Mouse (Mus musculus) midbrain, postnatal 0 days (tissue): ENCODE results near the gene Etnk2. TPM values are rescaled to one million over a fixed set of nuclear protein-coding genes. Genes with fewer than 3 reads are reported as not detected.

ENCODE experiments used
- ATAC-seq: fragments of 200-750 bp; cut with Nextera tagmentation; 2 replicates; pipeline ENCODE4 v1.8.0; 2017; ENCODE audit warnings: moderate number of reproducible peaks, mild to moderate bottlenecking, moderate TSS enrichment, moderate library complexity; ENCODE audit not compliant: low FRiP score
- DNase-seq: peaks from one replicate; pipeline ENCODE4 v3.0.0-alpha.2; 2015; ENCODE audit warnings: low spot score
- H3K27ac ChIP-seq: fragments of 300-500 bp; sonication (generic); 2 replicates; pipeline ENCODE4 v1.5.1; 2014; ENCODE audit warnings: low read depth, mild to moderate bottlenecking, low read length, mixed read lengths
- H3K27me3 ChIP-seq: fragments of 300-500 bp; sonication (generic); 2 replicates; pipeline ENCODE4 v1.6.1; 2014; ENCODE audit warnings: low read length, control low read depth, mixed read lengths; ENCODE audit not compliant: insufficient read depth
- H3K36me3 ChIP-seq: fragments of 300-500 bp; sonication (generic); 2 replicates; pipeline ENCODE4 v1.6.1; 2014; ENCODE audit warnings: low read length, control low read depth, mixed read lengths; ENCODE audit not compliant: insufficient read depth
- H3K4me1 ChIP-seq: fragments of 300-500 bp; sonication (generic); 2 replicates; pipeline ENCODE4 v1.6.1; 2014; ENCODE audit warnings: mild to moderate bottlenecking, control low read depth, antibody characterized with exemption, low read length, mixed read lengths; ENCODE audit not compliant: insufficient read depth
- H3K4me2 ChIP-seq: fragments of 300-500 bp; sonication (generic); 2 replicates; pipeline ENCODE4 v1.6.1; 2014; ENCODE audit warnings: low read depth, mild to moderate bottlenecking, low read length, mixed read lengths; ENCODE audit not compliant: poor library complexity, severe bottlenecking
- H3K4me3 ChIP-seq: fragments of 300-500 bp; sonication (generic); 2 replicates; pipeline ENCODE4 v1.5.1; 2014; ENCODE audit warnings: low read depth, mild to moderate bottlenecking, low read length, moderate library complexity
- H3K9ac ChIP-seq: fragments of 300-500 bp; sonication (generic); replicated peaks from 2 replicates; pipeline ENCODE4 v1.6.1; 2014; ENCODE audit warnings: mild to moderate bottlenecking, low read length, moderate library complexity, mixed read lengths; ENCODE audit not compliant: poor library complexity, severe bottlenecking
- H3K9me3 ChIP-seq: fragments of 300-500 bp; sonication (generic); 2 replicates; pipeline ENCODE4 v1.6.1; 2016; ENCODE audit warnings: low read length, control low read depth
- CTCF ChIP-seq: IDR thresholded peaks from 2 replicates; pipeline ENCODE4 v1.5.1; 2016; ENCODE audit warnings: antibody characterized with exemption, mild to moderate bottlenecking
- whole genome bisulfite sequencing: fragments of 180-500 bp; shearing (Covaris S2); extraction: QIAGEN DNeasy Blood & Tissue Kit; methylation state at CpG from one replicate; pipeline ENCODE4 v1.1.7; 2014; 5-methylcytosine and 5-hydroxymethylcytosine counted together
- polyA plus RNA-seq: library from polyadenylated mRNA; unstranded; fragments of >200 nt; fragmentation: Nextera tagmentation; extraction: Ambion mirVana; gene quantifications from 2 replicates; pipeline ENCODE4 v1.2.1, GENCODE M21; 2015
- total RNA-seq: library from RNA; depleted of rRNA; stranded (reverse); fragments of >200 nt; gene quantifications from 2 replicates; pipeline ENCODE4 v1.2.3, GENCODE M21; 2014; rRNA removed

The Etnk2 gene
- total RNA-seq (49.8 and 52.0 TPM in 2 replicates), polyA plus RNA-seq (34.5 and 37.2 TPM in 2 replicates)

DNA sequence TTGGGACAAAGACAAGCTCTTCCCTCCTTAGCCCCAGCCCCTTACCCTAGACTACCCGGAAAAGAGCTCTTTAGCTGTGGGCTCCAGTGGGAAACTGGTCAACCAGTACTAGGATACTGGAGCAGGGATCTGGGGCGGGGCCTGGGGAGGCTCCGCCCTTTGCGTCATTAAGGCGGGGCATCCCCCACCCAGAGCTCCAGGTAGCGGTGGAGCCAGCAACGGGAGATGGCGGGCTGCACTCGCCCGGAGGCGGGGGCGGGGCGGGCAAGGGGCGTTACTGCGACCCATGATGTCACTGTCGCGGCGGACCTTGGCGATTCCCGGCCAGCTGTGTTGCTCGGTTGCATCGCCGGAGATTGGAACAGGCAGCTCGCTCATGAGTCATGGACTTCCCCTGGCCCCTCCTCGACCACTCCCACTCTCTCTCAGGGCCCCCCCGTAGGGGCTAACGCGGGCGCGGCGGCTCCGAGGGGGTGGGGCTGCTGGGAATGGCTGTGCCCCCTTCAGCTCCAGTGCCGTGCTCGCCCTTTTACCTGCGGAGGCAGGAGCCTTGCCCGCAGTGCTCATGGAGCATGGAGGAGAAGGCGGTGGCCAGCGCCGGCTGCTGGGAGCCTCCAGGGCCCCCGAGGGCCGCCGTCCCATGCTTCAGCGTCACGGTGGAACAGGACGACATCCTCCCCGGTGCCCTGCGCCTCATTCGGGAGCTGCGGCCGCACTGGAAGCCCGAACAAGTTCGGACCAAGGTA, at the start of gene Etnk2:
TSS of gene Etnk2 (plus strand) at position 297 of the 746 bp plus-strand sequence.
- Histone ChIP-seq H3K9me3 (no peaks in the 10 kb centered on the region), H3K27me3 (no peaks in the 10 kb centered on the region; the same call in 1 of the 2 replicates), H3K36me3 (no peaks in the 10 kb centered on the region), H3K9ac (peak within 1 kb of the TSS; percentile 81), H3K4me2 (peak within 1 kb of the TSS; percentile 88), H3K27ac (peak within 1 kb of the TSS; percentile 72), H3K4me1 (0 out of 2 replicates have a peak, but pooled peaks cover 3% of the 10 kb centered on the region), H3K4me3 (peak within 1 kb of the TSS; percentile 81)
- DNase-seq = peak; percentile 81
- ATAC-seq = peak; percentile 76
- no peak for TF ChIP-seq CTCF
- 1% methylated on average over 51 of the region's 52 CpGs for WGBS

DNA sequence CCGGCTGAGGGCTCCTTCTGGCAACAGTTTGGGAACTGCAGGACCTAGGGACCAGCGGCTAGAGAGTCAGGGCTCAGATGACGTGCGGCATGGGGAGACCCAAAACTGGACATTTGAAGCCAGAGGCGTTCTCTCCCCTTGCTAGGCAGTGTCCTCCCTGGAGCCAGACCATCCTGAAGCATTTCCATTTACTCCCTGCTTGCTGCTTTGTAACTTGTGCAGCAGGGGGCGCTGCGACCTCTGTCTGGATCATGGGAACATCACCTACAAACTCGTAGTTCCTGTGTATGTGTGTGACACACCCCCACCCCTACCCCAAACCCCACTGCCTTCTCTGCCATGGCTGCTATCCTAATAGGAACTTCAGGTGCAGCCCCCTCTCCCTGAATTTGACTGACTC, 49.0 kb upstream of the Etnk2 start:
- Histone ChIP-seq H3K4me2 (no peak overlapping the region), H3K27ac (no peak overlapping the region), H3K4me1 (peaks cover 3% of the 10 kb centered on the region; the same call in 1 of the 2 replicates), H3K27me3 (no peaks in the 10 kb centered on the region), H3K9ac (no peak overlapping the region), H3K9me3 (no peaks in the 10 kb centered on the region), H3K4me3 (no peak overlapping the region), H3K36me3 (no peaks in the 10 kb centered on the region)
- TF ChIP-seq CTCF = peak; percentile 79
- DNase-seq = peak; percentile 68
- WGBS = 23% methylated on average over 8 of the region's 8 CpGs
- no peak for ATAC-seq

DNA sequence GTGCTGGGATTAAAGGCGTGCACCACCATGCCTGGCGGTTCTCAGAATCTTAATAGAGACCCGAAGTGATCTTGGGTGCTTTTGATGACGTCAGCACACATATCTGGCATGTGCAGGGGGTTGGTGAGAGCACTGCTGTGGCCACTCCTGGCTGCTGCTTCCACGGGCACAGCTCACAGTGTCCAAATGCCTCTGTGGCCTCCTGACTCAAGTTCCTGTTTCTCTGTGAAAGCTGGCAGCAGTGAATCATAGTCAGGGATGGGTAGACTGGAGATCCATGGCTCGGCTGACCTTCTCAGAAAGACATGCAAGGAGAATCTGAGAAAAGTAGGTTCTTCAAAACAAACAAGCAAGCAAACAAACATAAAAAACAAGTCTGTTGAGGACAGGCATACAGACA, 47.6 kb upstream of the Etnk2 start:
- Histone ChIP-seq H3K4me2 (no peak overlapping the region), H3K27me3 (no peaks in the 10 kb centered on the region), H3K4me1 (peaks cover 3% of the 10 kb centered on the region; the same call in 1 of the 2 replicates), H3K36me3 (no peaks in the 10 kb centered on the region), H3K9me3 (no peaks in the 10 kb centered on the region), H3K27ac (no peak overlapping the region), H3K9ac (no peak overlapping the region), H3K4me3 (no peak overlapping the region)
- no peak for TF ChIP-seq CTCF
- WGBS = 86% methylated on average over 6 of the region's 6 CpGs
- DNase-seq = no peak
- ATAC-seq = no peak

DNA sequence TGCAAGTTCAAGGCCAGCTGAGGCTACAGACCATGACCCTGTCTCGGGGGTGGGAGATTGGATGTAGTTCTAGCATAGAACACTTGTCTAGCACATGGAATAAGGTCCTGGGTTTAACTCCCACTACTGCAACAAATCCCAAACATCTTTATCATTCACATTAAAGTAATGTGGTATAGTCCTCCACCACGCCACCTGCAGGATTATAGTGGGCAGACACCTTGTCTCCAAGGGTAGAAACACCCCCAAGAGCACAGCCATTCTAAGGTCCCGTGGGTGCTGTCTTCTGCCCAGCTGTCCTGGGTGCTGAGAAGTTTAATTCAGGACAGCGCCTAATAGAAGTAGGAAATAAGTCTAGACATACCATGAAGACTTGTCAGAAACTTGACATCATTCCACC, 46.8 kb upstream of the Etnk2 start:
- no peak overlapping the region for H3K4me3 ChIP-seq
- no peak overlapping the region for H3K4me2 ChIP-seq
- no peaks in the 10 kb centered on the region for H3K9me3 ChIP-seq
- no peak for ATAC-seq
- TF ChIP-seq CTCF = no peak; the same call in 1 of the 2 replicates
- H3K4me1 ChIP-seq = peaks cover 3% of the 10 kb centered on the region; the same call in 1 of the 2 replicates
- H3K36me3 ChIP-seq = no peaks in the 10 kb centered on the region
- 85% methylated on average over 4 of the region's 4 CpGs for WGBS
- no peak overlapping the region for H3K27ac ChIP-seq
- H3K27me3 ChIP-seq = no peaks in the 10 kb centered on the region
- DNase-seq = no peak
- no peak overlapping the region for H3K9ac ChIP-seq

DNA sequence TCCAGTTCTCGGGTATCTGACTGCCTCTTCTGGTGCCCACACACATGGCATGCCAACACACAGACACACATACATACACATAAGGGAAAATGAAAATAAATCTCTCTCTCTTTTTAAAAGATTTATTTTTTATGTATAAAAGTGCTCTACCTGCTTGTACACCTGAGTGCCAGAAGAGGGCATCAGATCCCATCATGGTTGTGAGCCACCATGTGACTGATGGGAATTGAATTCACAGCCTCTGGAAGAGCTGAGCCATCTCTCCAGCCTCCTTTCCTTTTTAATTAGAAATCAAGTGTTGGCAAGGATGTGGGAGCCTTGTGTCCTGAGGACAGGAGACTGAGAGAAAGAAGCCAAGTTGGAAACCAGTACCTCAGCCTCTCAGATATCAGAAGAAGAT, 46.2 kb upstream of the Etnk2 start:
- no peak overlapping the region for H3K4me3 ChIP-seq

DNA sequence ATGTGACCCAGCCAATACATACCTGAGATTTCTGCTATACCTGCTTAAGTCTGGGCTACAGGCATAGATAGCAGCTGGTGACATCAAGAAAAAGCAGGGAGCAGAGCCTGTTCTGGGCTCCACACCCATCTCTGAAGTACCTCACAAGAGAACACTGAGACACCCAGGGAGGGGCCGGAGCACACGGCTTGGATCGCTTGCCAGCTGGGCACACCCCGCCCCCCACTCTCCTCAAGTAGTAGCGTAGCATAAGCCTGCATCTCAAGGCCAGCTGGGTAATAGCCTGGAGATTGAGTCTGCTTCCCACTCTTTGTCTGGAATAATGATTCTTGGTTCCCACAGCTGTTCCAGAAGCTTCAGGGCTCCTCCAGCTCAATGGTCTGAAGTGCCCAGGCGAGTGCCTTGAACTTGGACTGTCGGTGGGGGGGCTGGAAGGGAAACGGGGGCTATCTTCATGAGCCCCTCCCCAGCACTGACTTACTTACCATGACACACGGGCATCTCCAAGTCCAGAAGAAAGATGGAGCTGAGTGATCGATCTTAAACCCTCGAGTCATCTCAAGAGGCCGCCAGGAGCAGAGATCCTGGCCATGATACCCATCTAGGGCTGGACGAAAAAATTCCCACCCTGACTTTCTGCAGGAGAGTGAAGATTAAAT, 42.0 kb upstream of the Etnk2 start, which contains the start of gene Kiss1:
TSS of gene Kiss1 (plus strand) at position 609 of the 659 bp plus-strand sequence.
- Histone ChIP-seq H3K27ac (no peak within 1 kb of the TSS), H3K4me3 (no peak within 1 kb of the TSS), H3K9me3 (no peaks in the 10 kb centered on the region), H3K4me2 (no peak within 1 kb of the TSS), H3K36me3 (no peaks in the 10 kb centered on the region), H3K27me3 (no peaks in the 10 kb centered on the region), H3K4me1 (no peaks in the 10 kb centered on the region), H3K9ac (no peak within 1 kb of the TSS)
- TF ChIP-seq CTCF = no peak
- 82% methylated on average over 13 of the region's 13 CpGs for WGBS
- no peak for ATAC-seq
- DNase-seq = no peak

More for the DNA sequence above, 46.2 kb upstream of the Etnk2 start:
- Histone ChIP-seq H3K4me2 (no peak overlapping the region), H3K4me1 (0 out of 2 replicates have a peak, but pooled peaks cover under 1% of the 10 kb centered on the region), H3K9me3 (no peaks in the 10 kb centered on the region), H3K27me3 (no peaks in the 10 kb centered on the region), H3K9ac (no peak overlapping the region), H3K27ac (no peak overlapping the region), H3K36me3 (no peaks in the 10 kb centered on the region)
- TF ChIP-seq CTCF = peak; percentile 75
- 93% methylated on average over 1 of the region's 1 CpGs for WGBS
- ATAC-seq (no peak), DNase-seq (peak; percentile 37)
